Mouse (Mus musculus) T-cell, adult 2 months (primary cell): ENCODE data around the gene Dok3.

Experiments
- DNase-seq: peaks from one replicate; pipeline ENCODE4 v3.0.0; 2022; ENCODE audit warnings: low spot score

Gene Dok3

GRCm38 (mm10) chr13:55507877-55508276, 21.2 kb downstream of the Dok3 start:
- DNase-seq = no peak

- DNase-seq = no peak
Observed at GRCm38 (mm10) chr13:55506697-55507096, 22.4 kb downstream of the Dok3 start.

GRCm38 (mm10) chr13:55505810-55506209, 23.3 kb downstream of the Dok3 start:
- no peak for DNase-seq

GRCm38 (mm10) chr13:55504390-55504789, 24.7 kb downstream of the Dok3 start:
- no peak for DNase-seq

- DNase-seq = no peak
Observed at GRCm38 (mm10) chr13:55502405-55502804, 26.7 kb downstream of the Dok3 start.

GRCm38 (mm10) chr13:55500575-55500974, 28.5 kb downstream of the Dok3 start:
- DNase-seq = no peak

GRCm38 (mm10) chr13:55498906-55499305, 30.2 kb downstream of the Dok3 start:
- no peak for DNase-seq

GRCm38 (mm10) chr13:55496661-55497060, 32.4 kb downstream of the Dok3 start:
- DNase-seq = no peak

- DNase-seq = no peak
Observed at GRCm38 (mm10) chr13:55495702-55496101, 33.4 kb downstream of the Dok3 start.

- DNase-seq = no peak
Observed at GRCm38 (mm10) chr13:55494883-55495621, 34.0 kb downstream of the Dok3 start.

GRCm38 (mm10) chr13:55494257-55494656, 34.8 kb downstream of the Dok3 start:
- DNase-seq = no peak

GRCm38 (mm10) chr13:55487578-55488498, 41.3 kb downstream of the Dok3 start, which contains the start of gene Dbn1:
Gene Dbn1, minus strand, starts transcription at chr13:55488111.
- DNase-seq = no peak

GRCm38 (mm10) chr13:55486916-55487577, 42.0 kb downstream of the Dok3 start:
- no peak for DNase-seq

- no peak for DNase-seq
Observed at GRCm38 (mm10) chr13:55486029-55486794, 42.9 kb downstream of the Dok3 start.

GRCm38 (mm10) chr13:55484520-55485088, 44.5 kb downstream of the Dok3 start:
- no peak for DNase-seq

GRCm38 (mm10) chr13:55483593-55483992, 45.5 kb downstream of the Dok3 start:
- DNase-seq = no peak

- DNase-seq = no peak
Observed at GRCm38 (mm10) chr13:55483071-55483470, 46.0 kb downstream of the Dok3 start.

GRCm38 (mm10) chr13:55482542-55482941, 46.6 kb downstream of the Dok3 start:
- DNase-seq = no peak

GRCm38 (mm10) chr13:55479929-55480328, 49.2 kb downstream of the Dok3 start:
- no peak for DNase-seq

- no peak for DNase-seq
Observed at GRCm38 (mm10) chr13:55479008-55479407, 50.1 kb downstream of the Dok3 start.

GRCm38 (mm10) chr13:55478036-55478435, 51.1 kb downstream of the Dok3 start:
- DNase-seq = no peak
